Mouse (Mus musculus) heart, postnatal 4 days (tissue): ENCODE measurements at regions not wholly inside any gene's neighbourhood (a gene's known extent, or its start where the extent isn't known, plus 50 kb on each side); places are given as distances from the start of the nearest gene placed in this dataset.
"Not testable (repeated sequence)": the region's sequence is repeated elsewhere in the genome, so short reads cannot be mapped to it uniquely, and the experiment has no call there.

Experiments used
- DNase-seq: peaks from one replicate; pipeline ENCODE4 v3.0.0; 2021

DNA sequence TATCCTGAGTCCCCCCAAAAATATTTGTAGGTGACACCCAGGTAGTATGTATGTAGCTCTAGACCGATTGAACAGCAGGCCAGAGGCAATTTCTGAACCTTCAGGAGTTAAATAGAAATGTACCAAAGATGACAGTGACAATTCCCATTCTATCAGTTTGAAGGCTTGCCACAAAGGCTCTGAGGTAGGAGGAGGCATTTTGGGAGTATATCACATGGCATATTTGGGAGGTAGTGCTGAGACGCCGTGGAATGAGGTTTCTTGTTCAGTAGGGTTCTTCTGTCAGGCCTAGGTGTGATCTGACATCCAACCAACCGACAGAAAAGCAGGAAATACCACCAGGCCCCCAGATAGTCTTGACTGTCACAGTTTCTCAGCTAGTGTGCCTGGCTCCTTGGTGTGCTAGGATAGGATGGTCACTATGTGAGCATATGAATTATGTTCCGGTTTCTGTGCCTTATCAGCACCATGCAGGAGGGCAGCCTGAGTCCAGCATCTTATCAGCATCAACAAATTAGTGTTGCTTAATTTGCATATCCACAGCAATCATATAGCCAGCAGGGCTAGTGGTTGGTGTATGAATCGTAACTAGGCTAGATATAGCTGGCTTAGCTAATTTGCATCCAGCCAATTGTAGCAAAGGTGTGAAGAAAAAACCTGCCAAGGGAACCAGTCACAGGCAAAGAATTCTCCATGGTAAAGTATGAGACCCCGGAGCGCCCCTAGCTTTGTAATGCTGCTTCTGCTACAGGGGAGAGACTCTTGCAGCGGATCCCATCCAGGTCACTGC, 136.3 kb upstream of the Bcor start:
- DNase-seq: no peak

DNA sequence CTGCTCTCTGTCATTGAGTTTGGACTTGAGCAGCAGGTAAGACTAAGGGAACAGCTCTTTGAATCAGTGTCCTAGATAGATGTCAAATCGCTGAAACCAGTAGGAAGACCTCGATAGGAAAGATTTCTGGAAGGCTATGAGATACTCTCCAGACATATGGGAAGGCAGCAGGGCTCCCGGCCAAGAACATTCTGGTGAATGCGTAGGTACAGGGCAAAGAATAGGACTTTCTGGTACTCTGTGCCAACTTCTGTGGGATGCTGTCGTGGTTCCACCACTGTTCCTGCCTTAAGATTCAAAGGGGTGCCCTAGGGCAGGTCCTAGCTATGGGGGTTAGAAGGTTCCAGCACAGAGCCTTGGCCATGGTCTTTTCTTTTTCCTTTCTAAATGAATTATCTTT, 138.5 kb upstream of the Bcor start:
- DNase-seq: no peak

DNA sequence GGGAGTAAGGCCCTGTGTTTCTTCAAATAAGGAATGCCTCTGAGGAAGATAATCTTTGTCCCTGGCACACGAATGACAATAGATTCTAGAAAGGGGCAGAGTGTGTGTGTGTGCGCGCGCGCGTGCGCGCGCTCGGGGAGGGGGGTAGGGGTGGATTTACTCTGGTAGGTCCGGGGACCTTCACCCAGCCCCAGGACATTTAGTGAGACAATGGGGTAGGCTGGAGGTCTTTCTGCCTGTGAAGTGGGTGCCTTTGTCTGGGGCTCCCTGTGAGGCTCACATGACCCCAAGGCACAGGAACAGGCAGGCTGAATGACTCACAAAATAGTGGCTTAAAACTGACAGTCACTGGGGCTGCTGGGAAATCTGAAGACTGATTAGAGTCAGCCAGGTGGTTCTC, 139.1 kb upstream of the Bcor start:
- no peak for DNase-seq

DNA sequence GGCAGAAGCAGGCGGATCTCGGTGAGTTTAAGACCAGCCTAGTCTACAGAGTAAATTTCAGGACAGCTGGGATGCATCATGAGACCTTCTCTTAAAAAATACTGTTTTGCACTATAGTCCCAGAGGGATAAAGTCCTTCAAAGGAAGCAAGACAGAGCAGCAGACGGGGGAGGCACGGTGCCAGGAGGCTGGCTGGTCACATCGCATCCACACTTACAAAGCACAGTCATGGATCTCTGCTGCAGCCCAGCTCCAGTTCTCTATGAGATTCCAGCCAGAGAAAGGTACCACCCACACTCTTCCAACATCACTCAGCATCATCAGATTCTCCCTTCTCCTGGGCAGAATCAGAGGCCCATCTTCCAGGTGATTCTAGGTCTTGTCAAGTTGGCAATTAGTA, 144.5 kb upstream of the Bcor start:
- DNase-seq: peak; percentile 40

DNA sequence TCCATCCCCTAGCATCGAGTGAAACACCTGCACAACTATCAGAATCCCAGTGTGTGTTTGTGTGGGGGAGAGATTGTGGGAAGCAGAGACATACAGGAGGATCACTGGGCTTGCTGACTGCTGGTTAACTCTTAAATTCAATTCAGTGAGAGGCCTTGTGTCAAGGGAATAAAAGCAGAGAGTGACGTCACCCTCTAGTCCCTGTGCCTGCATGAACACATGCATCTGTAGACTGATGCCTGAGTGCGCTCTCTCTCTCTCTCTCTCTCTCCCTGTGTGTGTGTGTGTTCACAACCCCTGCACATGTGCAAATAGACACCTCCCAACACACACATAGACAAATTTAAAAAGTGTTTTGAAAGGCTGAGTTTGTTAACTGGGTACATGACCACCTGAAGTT, 146.8 kb upstream of the Bcor start:
- no peak for DNase-seq

DNA sequence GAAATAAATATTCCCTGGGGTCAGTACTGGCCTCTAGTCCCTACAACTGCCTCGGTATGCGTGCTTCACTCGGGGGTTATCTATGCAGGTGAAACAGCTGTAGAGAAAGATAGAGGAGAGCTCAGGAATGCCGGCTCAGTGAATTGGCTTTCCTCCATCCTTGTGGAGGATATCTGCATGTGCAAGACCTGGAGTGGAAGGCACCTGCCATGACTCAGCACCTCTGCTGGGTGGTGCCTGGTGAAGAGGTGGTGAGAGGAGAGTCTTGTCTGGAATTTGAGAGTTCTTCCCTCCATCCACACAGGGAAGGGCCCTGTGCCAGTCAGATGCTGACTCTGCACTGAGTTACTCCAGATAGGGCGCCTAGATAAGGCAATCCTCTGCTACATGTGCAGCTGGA, 152.4 kb upstream of the Bcor start:
- DNase-seq: peak; percentile 12

DNA sequence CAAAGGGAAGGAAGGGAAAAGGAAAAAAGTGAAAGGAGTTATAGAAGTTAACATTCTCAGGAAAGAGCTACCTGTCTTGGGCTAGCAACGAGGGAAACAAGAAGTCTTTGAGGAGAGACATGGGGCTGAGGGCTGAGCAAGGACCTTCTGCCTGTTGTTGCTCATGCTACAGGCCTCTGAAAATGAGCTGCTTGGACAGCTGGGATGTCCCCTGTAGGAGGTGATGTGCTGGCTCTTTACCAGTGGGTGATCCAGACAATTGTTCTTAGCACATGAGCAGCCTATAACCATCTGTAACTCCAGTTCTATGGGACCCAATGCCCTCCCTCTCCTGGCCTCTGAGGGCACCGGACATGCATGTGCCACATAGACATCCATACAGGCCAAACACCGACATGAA, 155.5 kb upstream of the Bcor start:
- DNase-seq: no peak

DNA sequence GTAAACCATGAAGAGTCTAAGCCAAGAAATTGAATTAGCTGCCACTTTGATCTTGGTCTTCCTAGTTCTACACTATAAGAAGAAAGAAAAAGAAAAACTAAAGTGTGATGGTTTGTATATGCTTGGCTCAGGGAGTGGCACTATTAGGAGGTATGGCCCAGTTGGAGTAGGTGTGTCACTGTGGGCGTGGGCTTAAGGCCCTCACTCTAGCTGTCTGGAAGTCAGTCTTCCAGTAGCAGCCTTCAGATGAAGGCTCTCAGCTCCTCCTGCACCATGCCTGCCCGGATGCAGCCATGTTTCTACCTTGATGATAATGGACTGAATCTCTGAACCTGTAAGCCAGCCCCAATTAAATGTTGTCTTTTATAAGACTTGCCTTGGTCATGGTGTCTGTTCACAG, 157.3 kb upstream of the Bcor start:
- not testable (repeated sequence) for DNase-seq

DNA sequence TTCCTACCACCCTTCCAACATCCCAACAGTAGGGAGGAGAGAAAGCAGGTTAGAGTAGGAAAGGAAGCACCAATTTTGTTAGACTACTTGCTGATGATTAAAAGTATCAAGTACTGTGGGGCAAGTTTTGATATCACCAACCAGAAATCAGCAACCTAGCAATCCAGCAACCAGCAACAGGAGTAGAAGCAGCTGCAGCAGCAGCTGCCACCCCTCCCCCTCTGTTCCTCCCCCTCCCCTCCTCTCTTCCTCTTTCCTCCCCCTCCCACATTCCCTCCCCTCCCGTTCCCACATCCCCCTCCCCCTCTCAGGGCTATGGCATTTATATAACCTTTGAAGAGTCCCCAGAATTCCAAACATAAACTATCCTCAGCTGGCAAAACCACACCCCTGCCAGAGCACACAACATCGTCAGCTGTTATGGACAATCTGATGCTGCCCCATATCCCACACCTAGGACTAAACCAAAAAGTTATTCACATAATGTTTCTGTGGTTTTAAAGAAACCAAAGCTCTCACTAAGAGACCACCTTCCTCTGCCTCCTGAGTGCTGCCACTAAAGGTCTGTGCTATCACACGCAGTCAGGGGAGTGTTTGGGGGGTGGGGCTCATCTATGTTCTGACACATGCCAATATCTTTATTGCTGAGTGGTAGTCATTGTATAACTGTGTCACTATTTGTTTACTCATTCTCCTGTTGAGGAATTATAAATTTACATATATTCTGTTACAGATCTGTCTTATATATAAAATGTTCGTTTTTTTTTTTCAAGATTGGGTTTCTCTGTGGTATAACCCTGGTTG, 158.9 kb upstream of the Bcor start:
- DNase-seq: no peak

DNA sequence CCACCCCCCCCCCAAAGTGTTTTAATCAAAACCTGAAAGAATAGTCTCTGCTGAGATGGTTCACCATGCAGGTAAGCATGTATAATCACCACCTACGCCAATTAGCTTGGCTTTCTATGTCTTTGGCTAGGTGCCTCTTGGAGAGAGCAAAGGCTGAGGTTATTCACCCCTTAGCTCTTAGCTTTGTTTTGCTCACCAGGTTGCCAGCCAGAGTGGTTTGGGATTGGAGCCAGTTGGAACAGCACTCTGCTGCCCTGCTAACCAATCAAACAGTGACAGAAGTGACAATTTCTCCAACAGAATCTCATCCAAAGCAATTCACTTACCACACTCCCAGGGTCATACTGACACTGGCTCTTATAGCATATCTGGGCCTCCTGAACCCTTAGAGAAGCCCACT, 162.3 kb upstream of the Bcor start:
- peak; percentile 29 for DNase-seq

DNA sequence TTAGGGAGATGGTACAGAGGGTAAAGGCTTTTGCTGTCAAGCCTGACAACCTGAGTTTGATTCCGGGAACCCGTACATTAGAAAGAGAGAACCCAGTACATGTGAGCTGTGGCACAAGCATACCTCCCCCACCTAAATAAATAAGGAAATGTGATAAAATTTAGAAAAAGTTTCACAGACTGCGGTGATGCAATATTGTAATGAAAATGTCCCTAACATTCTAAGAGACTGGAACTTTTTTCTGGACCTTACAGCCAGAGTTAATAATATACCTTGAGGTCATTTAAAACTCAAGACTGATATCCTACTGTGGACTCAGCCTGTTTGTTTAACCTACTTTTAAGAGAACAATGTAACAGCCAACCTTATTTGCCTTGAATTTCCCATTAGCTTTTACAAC, 163.1 kb upstream of the Bcor start:
- DNase-seq: no peak

DNA sequence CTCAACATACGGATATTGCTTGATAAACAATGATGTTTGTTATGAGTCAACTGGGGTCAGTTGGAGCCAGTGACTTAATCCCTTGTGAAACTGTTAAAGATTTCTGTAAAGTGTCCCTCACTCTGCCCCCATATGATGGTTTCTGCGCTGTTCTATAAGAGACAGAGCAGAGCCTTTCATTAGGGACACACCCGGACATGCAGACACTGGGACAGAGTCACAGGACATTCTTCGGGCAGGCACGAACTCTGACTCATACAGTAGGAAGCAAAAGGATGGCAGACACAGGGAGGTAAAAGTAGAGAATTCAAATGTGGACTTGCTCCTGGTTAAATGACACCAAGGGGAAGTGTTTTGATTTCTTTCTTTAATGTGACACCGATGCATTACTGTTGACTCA, 163.7 kb upstream of the Bcor start:
- DNase-seq: no peak

DNA sequence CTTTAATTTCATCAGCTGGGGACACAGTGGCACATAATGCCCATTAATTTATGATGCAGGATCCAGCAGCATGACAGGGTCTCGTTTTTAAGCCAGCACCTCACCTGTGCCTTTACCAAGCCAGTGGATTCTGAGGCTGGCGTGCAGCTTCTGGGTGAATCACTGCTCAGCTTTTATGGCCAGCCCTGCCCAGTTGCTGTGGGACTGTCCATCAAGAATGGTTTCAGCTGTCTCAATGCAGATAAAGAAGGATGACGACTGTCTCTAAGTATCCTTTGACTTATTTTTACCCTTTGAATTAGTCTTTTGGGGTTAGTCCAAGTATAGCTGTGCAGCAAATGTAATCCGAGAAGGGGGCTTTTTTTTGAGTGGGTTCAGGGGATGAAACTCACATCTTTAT, 167.3 kb upstream of the Bcor start:
- DNase-seq: no peak

DNA sequence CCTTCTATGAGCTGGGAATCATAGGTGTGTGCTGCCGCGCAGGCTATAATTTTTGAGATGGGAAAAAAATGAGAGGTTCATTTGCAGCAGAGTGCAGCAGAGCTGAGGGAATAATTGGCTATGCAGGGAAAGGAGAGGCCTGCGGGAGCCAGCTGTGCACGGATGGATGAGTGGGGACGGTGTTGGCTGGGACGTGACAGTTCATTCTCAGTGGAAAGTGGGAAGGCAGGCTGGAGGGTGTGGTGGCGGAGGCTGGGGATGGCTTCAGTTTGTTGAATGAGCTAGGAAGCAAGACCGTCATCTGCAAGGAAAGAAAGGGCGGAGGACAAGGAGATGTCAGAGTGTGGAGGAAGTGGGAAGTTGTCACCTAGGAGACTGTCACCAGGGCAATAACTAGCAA, 180.4 kb upstream of the Bcor start:
- no peak for DNase-seq

DNA sequence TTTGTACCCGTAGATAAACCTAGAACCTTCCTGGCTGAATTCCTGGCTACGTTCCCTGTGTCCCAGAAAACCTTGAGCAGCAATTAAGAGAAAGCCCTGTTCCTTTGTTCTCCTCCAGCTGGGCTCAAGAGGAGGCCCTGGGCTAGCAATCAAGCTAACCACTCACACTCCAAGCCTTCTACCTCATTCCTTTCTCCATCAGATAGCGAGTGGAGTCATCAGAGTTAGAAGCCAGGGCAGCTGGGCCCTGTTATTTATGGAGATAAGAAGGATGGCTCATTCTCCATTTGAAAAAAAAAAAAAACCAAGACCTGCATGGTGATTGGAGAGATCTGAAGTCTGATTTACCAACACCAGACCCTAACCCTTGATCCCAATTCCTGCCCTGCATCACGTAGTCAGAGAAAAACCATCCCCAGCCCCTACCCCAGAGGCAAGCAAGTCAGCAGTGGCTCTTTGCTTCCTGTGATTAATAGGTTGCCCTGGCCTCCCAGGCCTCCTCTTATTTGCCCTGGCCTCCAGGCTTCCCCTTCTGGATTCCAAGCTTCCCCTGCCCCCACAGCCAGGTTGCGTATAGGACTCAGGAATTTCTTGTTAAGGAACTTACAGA, 181.3 kb upstream of the Bcor start:
- no peak for DNase-seq

DNA sequence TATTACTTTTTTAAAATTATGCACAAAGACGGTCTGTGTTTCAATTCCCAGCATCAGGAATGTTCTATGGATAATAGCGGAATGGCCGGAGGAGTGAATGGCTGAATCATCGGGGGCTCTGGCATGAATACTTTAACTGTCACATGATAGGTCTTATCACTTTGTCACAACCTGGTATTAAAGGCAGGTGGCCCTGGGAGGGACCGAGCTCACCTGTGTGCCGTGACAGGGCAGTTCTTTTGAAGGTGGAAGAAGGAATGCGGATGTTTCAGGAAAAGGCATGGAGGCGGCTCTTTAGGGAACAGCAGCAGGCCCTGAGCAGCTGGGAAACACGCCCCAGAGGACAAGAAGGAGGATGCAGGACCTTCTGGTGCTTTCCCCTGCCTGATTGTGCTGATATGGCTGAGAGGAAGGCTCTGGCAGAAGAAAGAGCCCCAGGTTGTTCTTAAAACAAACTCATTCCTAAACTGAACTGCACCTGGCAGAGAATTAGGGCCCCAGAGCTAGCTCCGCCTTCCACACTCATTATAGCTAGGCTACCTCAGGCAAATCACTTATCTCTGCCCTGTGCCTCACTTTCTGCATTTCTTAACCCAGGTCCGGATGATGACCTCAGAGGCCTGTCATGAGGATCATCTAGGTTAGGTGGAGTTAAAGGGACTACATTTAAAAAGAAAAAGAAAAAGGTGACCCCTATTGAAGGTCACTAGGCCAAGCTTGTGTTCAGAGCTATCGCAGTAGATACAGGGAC, 184.8 kb upstream of the Bcor start:
- DNase-seq: no peak

DNA sequence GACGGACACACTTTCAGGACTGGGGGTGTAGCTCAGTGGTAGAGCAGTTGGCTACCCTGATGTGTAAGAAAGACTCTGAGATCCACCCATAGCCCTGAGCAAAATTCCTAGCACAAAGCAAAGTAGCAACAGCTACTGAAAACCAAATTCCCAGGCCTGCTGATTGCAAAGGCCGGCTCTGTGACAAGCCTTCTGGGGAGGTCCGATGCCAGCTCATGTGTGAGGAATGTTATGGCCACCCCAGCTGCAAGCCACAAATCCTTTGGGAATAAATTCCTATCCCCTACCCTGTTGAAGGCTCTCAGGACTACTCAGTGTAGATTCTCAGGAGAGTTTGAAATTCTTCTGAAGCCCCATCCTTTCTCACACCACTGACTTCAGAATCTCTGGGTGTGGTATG, 186.7 kb upstream of the Bcor start:
- no peak for DNase-seq

DNA sequence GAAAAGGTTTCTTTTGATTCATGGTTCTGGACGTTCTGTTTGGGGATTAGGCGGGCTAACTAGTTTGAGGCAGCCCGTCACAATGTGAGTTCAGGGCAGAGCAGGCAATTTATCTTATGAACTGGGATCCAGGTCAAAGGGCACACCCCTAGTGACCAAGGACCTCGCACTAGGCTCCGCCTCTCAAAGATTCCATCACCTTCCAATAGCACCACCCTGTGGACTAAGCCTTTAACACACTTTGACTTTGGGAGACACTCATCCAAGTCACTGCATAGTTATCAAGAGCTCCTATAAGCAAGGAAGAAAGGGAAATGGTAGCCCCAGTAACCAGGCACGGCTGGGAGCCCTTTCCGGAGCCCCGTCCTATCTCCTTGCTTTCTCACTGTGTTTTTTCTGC, 188.0 kb upstream of the Bcor start:
- no peak for DNase-seq

DNA sequence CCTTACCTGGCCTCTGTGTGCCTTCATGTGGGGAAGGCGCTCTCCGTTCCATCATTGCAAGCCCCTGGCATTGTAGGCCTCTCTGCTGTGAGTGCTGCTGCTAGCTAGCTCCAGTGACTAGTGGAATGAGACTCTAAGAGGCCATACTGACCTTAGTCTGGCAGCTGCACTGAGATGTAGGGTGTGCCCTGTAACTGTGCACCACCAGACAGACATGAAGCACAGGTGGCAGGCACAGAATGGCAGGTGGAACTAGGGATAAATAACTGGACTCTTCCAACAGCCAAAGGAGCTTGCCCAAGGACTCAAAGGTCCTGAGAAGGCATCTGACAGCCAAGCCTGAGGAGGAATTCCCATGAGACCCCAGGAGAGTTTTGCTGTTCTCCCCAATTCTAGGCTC, 194.7 kb upstream of the Bcor start:
- DNase-seq: no peak

DNA sequence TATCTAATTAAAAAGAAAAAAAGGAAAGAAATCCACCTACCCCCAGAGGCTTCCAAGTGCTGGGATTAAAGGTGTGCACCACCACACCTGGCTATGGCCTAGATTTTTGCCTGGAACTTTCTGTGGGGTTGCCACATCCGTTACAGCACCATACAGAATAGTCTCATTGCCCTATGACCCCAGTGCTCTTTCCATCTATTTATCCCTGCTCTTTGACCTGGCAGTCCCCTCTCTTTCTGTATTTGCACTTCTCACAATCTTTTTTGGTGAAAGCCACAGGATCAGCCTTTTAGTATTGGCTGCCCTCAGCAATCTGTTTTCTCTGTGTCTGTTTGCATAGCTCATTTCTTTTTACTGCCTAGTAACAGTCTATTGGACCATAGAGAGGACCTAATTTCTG, 197.9 kb upstream of the Bcor start:
- no peak for DNase-seq

DNA sequence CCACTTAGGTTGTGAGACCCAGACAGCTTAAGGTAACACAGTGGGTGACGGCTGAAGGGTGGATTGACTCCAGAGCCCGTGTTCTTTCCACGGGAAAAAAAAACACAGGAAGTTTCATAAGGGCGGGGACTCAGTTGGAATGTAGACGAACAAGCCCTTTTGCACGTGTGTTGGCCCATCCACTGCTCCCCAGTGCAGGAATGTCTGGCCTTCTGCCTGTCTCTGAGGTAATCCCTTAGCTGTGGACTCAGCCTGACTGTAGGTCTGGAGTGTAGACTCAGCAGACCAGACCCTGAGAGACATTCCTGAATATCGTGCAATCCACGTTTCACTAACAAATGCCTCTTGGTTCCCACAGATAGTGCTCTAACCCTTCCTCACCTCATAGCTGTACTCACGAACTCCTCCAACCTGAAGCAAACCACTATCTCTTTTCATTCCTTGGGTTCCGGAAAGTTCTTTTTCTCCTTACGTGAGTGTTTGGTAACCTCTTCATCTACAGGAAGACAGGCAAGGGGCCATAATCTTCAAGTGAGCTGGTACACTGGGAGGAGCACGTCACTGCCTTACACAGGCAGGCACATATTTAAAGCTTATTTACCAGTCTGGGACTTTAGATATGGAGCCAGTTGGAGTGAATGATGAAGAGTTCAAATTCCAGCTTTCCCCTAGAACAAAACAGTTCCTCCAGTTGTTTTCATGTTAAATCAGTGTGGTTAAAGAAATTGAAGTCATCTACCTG, 205.6 kb upstream of the Bcor start:
- DNase-seq: peak; percentile 65

DNA sequence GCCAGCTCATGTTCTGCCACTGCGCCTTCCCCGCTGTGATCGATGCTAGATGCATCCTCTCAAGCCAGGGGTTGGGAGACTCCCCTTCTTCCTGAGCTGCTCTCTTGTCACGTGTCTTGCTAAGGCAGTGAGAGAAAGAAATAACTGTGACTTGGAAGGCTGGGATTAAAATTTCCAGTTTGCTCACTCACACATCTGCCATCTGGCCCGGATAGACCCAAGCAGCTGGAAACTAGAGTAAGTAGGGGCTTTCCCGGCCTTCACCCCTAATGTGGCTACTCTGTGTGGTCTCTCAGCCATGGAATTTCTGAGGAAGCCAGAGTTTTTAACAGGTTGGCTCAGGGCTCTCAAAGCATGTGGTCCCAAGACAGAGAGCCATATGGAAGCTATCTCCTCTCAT, 206.6 kb upstream of the Bcor start:
- peak; percentile 16 for DNase-seq
